Mouse (Mus musculus): ENCODE data around the gene Cdk14. TPM values are rescaled to one million over a fixed set of nuclear protein-coding genes. Genes with fewer than 3 reads are reported as not detected.

The Cdk14 gene
- polyA plus RNA-seq, 1 experiment from 2014 or later: 19.2 TPM

- H3K27ac ChIP-seq: no peak overlapping the region
- H3K4me1 ChIP-seq: 0 out of 2 replicates have a peak, but pooled peaks cover 11% of the 10 kb centered on the region
- H3K36me3 ChIP-seq: no peaks in the 10 kb centered on the region
- ATAC-seq (ENCODE audit: insufficient number of reproducible peaks, low FRiP score, low TSS enrichment, low read depth): no peak
- no peaks in the 10 kb centered on the region for H3K27me3 ChIP-seq
- H3K4me3 ChIP-seq: no peak overlapping the region
- H3K9ac ChIP-seq: no peak overlapping the region
- WGBS: 87% methylated on average over 4 of the region's 4 CpGs
- no peak overlapping the region for H3K4me2 ChIP-seq
- no peaks in the 10 kb centered on the region for H3K9me3 ChIP-seq
Observed at GRCm38 (mm10) chr5:4870041-4870726, 549.9 kb downstream of the Cdk14 start.

GRCm38 (mm10) chr5:4868563-4869120, 551.5 kb downstream of the Cdk14 start:
- H3K4me2 ChIP-seq: no peak overlapping the region
- no peak overlapping the region for H3K9ac ChIP-seq
- ATAC-seq (ENCODE audit: insufficient number of reproducible peaks, low FRiP score, low TSS enrichment, low read depth): no peak
- 60% methylated on average over 6 of the region's 6 CpGs for WGBS
- no peaks in the 10 kb centered on the region for H3K27me3 ChIP-seq
- 0 out of 2 replicates have a peak, but pooled peaks cover 11% of the 10 kb centered on the region for H3K4me1 ChIP-seq
- no peak overlapping the region for H3K4me3 ChIP-seq
- H3K36me3 ChIP-seq: no peaks in the 10 kb centered on the region
- no peaks in the 10 kb centered on the region for H3K9me3 ChIP-seq
- no peak overlapping the region for H3K27ac ChIP-seq

GRCm38 (mm10) chr5:4867849-4868562, 552.1 kb downstream of the Cdk14 start:
- ATAC-seq (ENCODE audit: insufficient number of reproducible peaks, low FRiP score, low TSS enrichment, low read depth): no peak
- no peaks in the 10 kb centered on the region for H3K27me3 ChIP-seq
- 0 out of 2 replicates have a peak, but pooled peaks cover 11% of the 10 kb centered on the region for H3K4me1 ChIP-seq
- no peaks in the 10 kb centered on the region for H3K9me3 ChIP-seq
- H3K9ac ChIP-seq: no peak overlapping the region
- H3K4me2 ChIP-seq: no peak overlapping the region
- WGBS: 81% methylated on average over 6 of the region's 6 CpGs
- H3K36me3 ChIP-seq: no peaks in the 10 kb centered on the region
- no peak overlapping the region for H3K27ac ChIP-seq
- H3K4me3 ChIP-seq: no peak overlapping the region

GRCm38 (mm10) chr5:4866945-4867344, 553.2 kb downstream of the Cdk14 start:
- ATAC-seq (ENCODE audit: insufficient number of reproducible peaks, low FRiP score, low TSS enrichment, low read depth): no peak
- H3K4me3 ChIP-seq: no peak overlapping the region
- no peak overlapping the region for H3K9ac ChIP-seq
- H3K36me3 ChIP-seq: no peaks in the 10 kb centered on the region
- 85% methylated on average over 8 of the region's 8 CpGs for WGBS
- H3K4me1 ChIP-seq: 0 out of 2 replicates have a peak, but pooled peaks cover 11% of the 10 kb centered on the region
- no peaks in the 10 kb centered on the region for H3K9me3 ChIP-seq
- no peaks in the 10 kb centered on the region for H3K27me3 ChIP-seq
- H3K27ac ChIP-seq: no peak overlapping the region
- no peak overlapping the region for H3K4me2 ChIP-seq

- no peak overlapping the region for H3K27ac ChIP-seq
- no peaks in the 10 kb centered on the region for H3K9me3 ChIP-seq
- H3K27me3 ChIP-seq: no peaks in the 10 kb centered on the region
- H3K4me2 ChIP-seq: no peak overlapping the region
- no peaks in the 10 kb centered on the region for H3K36me3 ChIP-seq
- H3K4me3 ChIP-seq: no peak overlapping the region
- WGBS: 19% methylated on average over 1 of the region's 1 CpGs
- no peak; the same call in 1 of the 2 replicates for ATAC-seq (ENCODE audit: insufficient number of reproducible peaks, low FRiP score, low TSS enrichment, low read depth)
- peaks cover 11% of the 10 kb centered on the region; the same call in 1 of the 2 replicates for H3K4me1 ChIP-seq
- no peak overlapping the region for H3K9ac ChIP-seq
Observed at GRCm38 (mm10) chr5:4866099-4866498, 554.0 kb downstream of the Cdk14 start.

- peaks cover 8% of the 10 kb centered on the region for H3K4me1 ChIP-seq
- H3K9ac ChIP-seq: no peak overlapping the region
- no peak for ATAC-seq (ENCODE audit: insufficient number of reproducible peaks, low FRiP score, low TSS enrichment, low read depth)
- H3K27ac ChIP-seq: no peak overlapping the region
- no peaks in the 10 kb centered on the region for H3K9me3 ChIP-seq
- H3K4me2 ChIP-seq: no peak overlapping the region
- no peaks in the 10 kb centered on the region for H3K27me3 ChIP-seq
- H3K36me3 ChIP-seq: no peaks in the 10 kb centered on the region
- no peak overlapping the region for H3K4me3 ChIP-seq
- WGBS: 71% methylated on average over 9 of the region's 9 CpGs
Observed at GRCm38 (mm10) chr5:4861592-4861991, 558.5 kb downstream of the Cdk14 start.

- Histone ChIP-seq H3K27ac (no peak overlapping the region), H3K9ac (no peak overlapping the region), H3K4me3 (no peak overlapping the region), H3K4me1 (peaks cover 7% of the 10 kb centered on the region), H3K9me3 (no peaks in the 10 kb centered on the region), H3K27me3 (no peaks in the 10 kb centered on the region), H3K4me2 (no peak overlapping the region), H3K36me3 (no peaks in the 10 kb centered on the region)
- ATAC-seq (ENCODE audit: insufficient number of reproducible peaks, low FRiP score, low TSS enrichment, low read depth): no peak
- 56% methylated on average over 2 of the region's 2 CpGs for WGBS
Observed at GRCm38 (mm10) chr5:4861141-4861540, 559.0 kb downstream of the Cdk14 start.

GRCm38 (mm10) chr5:4858032-4858641, 562.0 kb downstream of the Cdk14 start:
- no peaks in the 10 kb centered on the region for H3K27me3 ChIP-seq

GRCm38 (mm10) chr5:4853503-4853902, 566.6 kb downstream of the Cdk14 start:
- H3K9me3 ChIP-seq: no peaks in the 10 kb centered on the region
- no peak overlapping the region for H3K4me2 ChIP-seq
- no peak overlapping the region for H3K27ac ChIP-seq
- no peaks in the 10 kb centered on the region for H3K36me3 ChIP-seq
- no peak overlapping the region for H3K4me3 ChIP-seq
- H3K4me1 ChIP-seq: peaks cover 7% of the 10 kb centered on the region; the same call in 1 of the 2 replicates
- 70% methylated on average over 2 of the region's 2 CpGs for WGBS
- no peaks in the 10 kb centered on the region for H3K27me3 ChIP-seq
- no peak for ATAC-seq (ENCODE audit: insufficient number of reproducible peaks, low FRiP score, low TSS enrichment, low read depth)
- no peak overlapping the region for H3K9ac ChIP-seq

More at GRCm38 (mm10) chr5:4858032-4858641, 562.0 kb downstream of the Cdk14 start:
- H3K27ac ChIP-seq: no peak overlapping the region
- no peak overlapping the region for H3K4me2 ChIP-seq
- no peaks in the 10 kb centered on the region for H3K36me3 ChIP-seq
- no peak overlapping the region for H3K9ac ChIP-seq
- 31% methylated on average over 5 of the region's 5 CpGs for WGBS
- H3K4me3 ChIP-seq: no peak overlapping the region
- 0 out of 2 replicates have a peak, but pooled peaks have one; percentile 40 for ATAC-seq (ENCODE audit: insufficient number of reproducible peaks, low FRiP score, low TSS enrichment, low read depth)
- H3K9me3 ChIP-seq: no peaks in the 10 kb centered on the region
- H3K4me1 ChIP-seq: peaks cover 3% of the 10 kb centered on the region

- Histone ChIP-seq H3K4me3 (no peak overlapping the region), H3K4me1 (0 out of 2 replicates have a peak, but pooled peaks cover 3% of the 10 kb centered on the region), H3K4me2 (no peak overlapping the region), H3K36me3 (no peaks in the 10 kb centered on the region), H3K27ac (no peak overlapping the region), H3K9ac (no peak overlapping the region), H3K9me3 (no peaks in the 10 kb centered on the region), H3K27me3 (no peaks in the 10 kb centered on the region)
- 74% methylated on average over 6 of the region's 6 CpGs for WGBS
- no peak for ATAC-seq (ENCODE audit: insufficient number of reproducible peaks, low FRiP score, low TSS enrichment, low read depth)
Observed at GRCm38 (mm10) chr5:4852711-4853320, 567.3 kb downstream of the Cdk14 start.

GRCm38 (mm10) chr5:4851934-4852710, 568.0 kb downstream of the Cdk14 start:
- no peak overlapping the region for H3K4me2 ChIP-seq
- H3K9me3 ChIP-seq: no peaks in the 10 kb centered on the region
- H3K27ac ChIP-seq: no peak overlapping the region; the same call in 1 of the 2 replicates
- ATAC-seq (ENCODE audit: insufficient number of reproducible peaks, low FRiP score, low TSS enrichment, low read depth): no peak
- H3K36me3 ChIP-seq: no peaks in the 10 kb centered on the region
- WGBS: 65% methylated on average over 9 of the region's 9 CpGs
- no peaks in the 10 kb centered on the region for H3K27me3 ChIP-seq
- no peak overlapping the region for H3K9ac ChIP-seq
- no peak overlapping the region for H3K4me3 ChIP-seq
- 0 out of 2 replicates have a peak, but pooled peaks cover 3% of the 10 kb centered on the region for H3K4me1 ChIP-seq

All from limb, embryonic 15.5 days (tissue).